Mouse (Mus musculus) erythroid progenitor cell, adult 5-6 weeks (primary cell): Measurements from ENCODE around the gene Sri. TPM values are rescaled to one million over a fixed set of nuclear protein-coding genes. Genes with fewer than 3 reads are reported as not detected.

Experiments used
- ATAC-seq: replicated peaks from 2 replicates; pipeline ENCODE4 v1.8.0; 2016; ENCODE audit warnings: moderate number of reproducible peaks, mild to moderate bottlenecking, moderate TSS enrichment, inconsistent platforms; ENCODE audit not compliant: poor library complexity, low FRiP score, severe bottlenecking
- total RNA-seq, 2 experiments: library from RNA; stranded (forward) in 1 of 2; stranded (reverse) in 1 of 2; fragments of 150-400 nt in 1 of 2; fragments of 186-747, 209-891 nt in 1 of 2; gene quantifications; 2 replicates each; pipeline versions ENCODE4 v1.2.3 to v1.2.4; 2015 to 2017; ENCODE audit warnings: low replicate concordance in 2 of 2

Sri gene
- total RNA-seq, 2 experiments from 2014 or later, result 112 to 246 TPM

- ATAC-seq, result no peak
Observed at GRCm38 (mm10) chr5:8094921-8095320, 49.0 kb downstream of the Sri start.

- ATAC-seq, result no peak
Observed at GRCm38 (mm10) chr5:8095689-8096088, 49.8 kb downstream of the Sri start.

GRCm38 (mm10) chr5:8111691-8112090 lies 65.8 kb downstream of the Sri start:
- ATAC-seq, result no peak

- no peak for ATAC-seq
Observed at GRCm38 (mm10) chr5:8112246-8112645, 66.4 kb downstream of the Sri start.

GRCm38 (mm10) chr5:8116561-8117168 lies 70.8 kb downstream of the Sri start:
- no peak for ATAC-seq

Other genes with a start within 250 kb of the Sri start
- gene Steap4, start 85.6 kb upstream of the Sri start, total RNA-seq (2015; ENCODE audit: low replicate concordance), result 2.5 and 4.3 TPM in 2 replicates
- gene Steap4, start 85.6 kb upstream of the Sri start, total RNA-seq (2017; ENCODE audit: low replicate concordance), result 0.08 and 2.7 TPM in 2 replicates